Comparison of ENCODE assay signal across 8 mouse cellular contexts in genomic region chr15:93552169-93552568, GRCm38 (mm10). TPM values are rescaled to one million over a fixed set of nuclear protein-coding genes. Genes with fewer than 3 reads are reported as not detected.
DNase-seq lines count a peak whose midpoint lies in the region; ATAC-seq lines count a peak whose summit lies in the region.

No protein-coding gene starts in this region.

- no peak overlapping the region for H3K4me2 ChIP-seq in embryonic facial prominence, embryonic 12.5 days (replicated peaks)

- no peaks in the 10 kb centered on the region for H3K27me3 ChIP-seq in embryonic facial prominence, embryonic 12.5 days

- 0 out of 2 replicates have a peak, but pooled peaks have one; percentile 58 for ATAC-seq in embryonic facial prominence, embryonic 12.5 days (ENCODE audit: insufficient number of reproducible peaks, insufficient read depth, low FRiP score, low TSS enrichment)
- peak; percentile 95 for ATAC-seq in megakaryocyte progenitor cell, adult 5-6 weeks (replicated peaks; ENCODE audit: poor library complexity)

- H3K36me3 ChIP-seq in embryonic facial prominence, embryonic 12.5 days = no peaks in the 10 kb centered on the region

- H3K27ac ChIP-seq in embryonic facial prominence, embryonic 12.5 days = no peak overlapping the region

- no peak overlapping the region for H3K9ac ChIP-seq in embryonic facial prominence, embryonic 12.5 days

- no peak overlapping the region for H3K4me3 ChIP-seq in embryonic facial prominence, embryonic 12.5 days

- H3K4me1 ChIP-seq in embryonic facial prominence, embryonic 12.5 days = peaks cover 24% of the 10 kb centered on the region

- WGBS in embryonic facial prominence, embryonic 12.5 days = 4% methylated on average over 9 of the region's 9 CpGs

- H3K9me3 ChIP-seq in embryonic facial prominence, embryonic 12.5 days = no peaks in the 10 kb centered on the region

- intact Hi-C loops in heart, postnatal 14 days (cut with DNase I) = no loop called here

- peak; percentile 86 for DNase-seq in adrenal gland, adult 2 months
- DNase-seq in heart, postnatal 14 days = peak; percentile 35 to 66
- peak; percentile 79 to 86 for DNase-seq in kidney, postnatal 36 days
- DNase-seq in spleen, postnatal 14 days (ENCODE audit: low spot score in 2 of 2) = peak; percentile 11 to 16
- no peak for DNase-seq in right cerebral cortex, postnatal 4 days
- no peak for DNase-seq in MN1 (ENCODE audit: low spot score)

RNA-seq across cellular contexts. Expression of gene Prickle1, which starts 43.5 kb away (rescaled TPM):
- 10 to 100 TPM; 15.7 to 19.4 TPM for total RNA-seq in adrenal gland, adult 2 months (2021)
- polyA plus RNA-seq in adrenal gland, adult 2 months (2012; rRNA removed) = 6.0 and 8.6 TPM in 2 replicates
- polyA plus RNA-seq in embryonic facial prominence, embryonic 12.5 days (2016; fragmentation: Nextera tagmentation; extraction: Ambion mirVana) = 41.9 and 51.8 TPM in 2 replicates
- 10 to 100 TPM; 16.7 to 19.9 TPM for total RNA-seq in heart, postnatal 14 days (2021)
- 1.8 and 2.0 TPM in 2 replicates for total RNA-seq in megakaryocyte progenitor cell, adult 5-6 weeks (2015)
- 1.7 and 2.3 TPM in 2 replicates for total RNA-seq in megakaryocyte progenitor cell, adult 5-6 weeks (2017)

Comparison
In these comparisons a context has a peak if more than half of its experiments do, and no peak if none do; other contexts are left out.
1. DNase-seq: peak in adrenal gland, adult 2 months (single experiment), heart, postnatal 14 days (2 of 2), kidney, postnatal 36 days (2 of 2) and spleen, postnatal 14 days (2 of 2); none in right cerebral cortex, postnatal 4 days (single experiment) and MN1 (single experiment).
2. RNA of gene Prickle1, which starts 43.5 kb away (total RNA-seq): 16.7 to 19.9 TPM in heart, postnatal 14 days and 15.7 to 19.4 TPM in adrenal gland, adult 2 months; 1.7 to 2.3 TPM in megakaryocyte progenitor cell, adult 5-6 weeks; every median in the first group is over 4 times any median in the second.